Mouse (Mus musculus) hindbrain, embryonic 16.5 days (tissue): ENCODE results near the gene Eif3i. TPM values are rescaled to one million over a fixed set of nuclear protein-coding genes. Genes with fewer than 3 reads are reported as not detected.
"Not testable (repeated sequence)": the region's sequence is repeated elsewhere in the genome, so short reads cannot be mapped to it uniquely, and the experiment has no call there.

Experiments used
- ATAC-seq: fragments of 200-750 bp; cut with Nextera tagmentation; 2 replicates; pipeline ENCODE4 v1.8.0; 2017; ENCODE audit warnings: moderate TSS enrichment, moderate library complexity
- H3K27ac ChIP-seq: fragments of 300-500 bp; sonication (generic); 2 replicates; pipeline ENCODE4 v1.5.1; 2014; ENCODE audit warnings: low read depth, mild to moderate bottlenecking, control low read depth, low read length, moderate library complexity
- H3K27me3 ChIP-seq: fragments of 300-500 bp; sonication (generic); replicated peaks from 2 replicates; pipeline ENCODE4 v1.6.1; 2014; ENCODE audit warnings: low read length; ENCODE audit not compliant: control insufficient read depth, insufficient read depth
- H3K36me3 ChIP-seq: fragments of 300-500 bp; sonication (generic); 2 replicates; pipeline ENCODE4 v1.6.1; 2014; ENCODE audit warnings: mild to moderate bottlenecking, low read length, moderate library complexity, mixed read lengths; ENCODE audit not compliant: control insufficient read depth, insufficient read depth
- H3K4me1 ChIP-seq: fragments of 300-500 bp; sonication (generic); 2 replicates; pipeline ENCODE4 v1.6.1; 2014; ENCODE audit warnings: low read depth, low read length; ENCODE audit not compliant: control insufficient read depth, insufficient read depth
- H3K4me2 ChIP-seq: fragments of 300-500 bp; sonication (generic); 2 replicates; pipeline ENCODE4 v1.6.1; 2014; ENCODE audit warnings: mild to moderate bottlenecking, low read length, control low read depth, moderate library complexity
- H3K4me3 ChIP-seq: fragments of 300-500 bp; sonication (generic); 2 replicates; pipeline ENCODE4 v1.5.1; 2014; ENCODE audit warnings: mild to moderate bottlenecking, low read length, control low read depth, moderate library complexity
- H3K9ac ChIP-seq: fragments of 300-500 bp; sonication (generic); 2 replicates; pipeline ENCODE4 v1.6.1; 2014; ENCODE audit warnings: low read depth, mild to moderate bottlenecking, control low read depth, low read length, moderate library complexity
- H3K9me3 ChIP-seq: fragments of 300-500 bp; sonication (generic); 2 replicates; pipeline ENCODE4 v1.6.1; 2014; ENCODE audit warnings: mild to moderate bottlenecking, low read length, moderate library complexity; ENCODE audit not compliant: control insufficient read depth
- WGBS: fragments of 180-500 bp; shearing (Covaris S2); extraction: QIAGEN DNeasy Blood & Tissue Kit; methylation state at CpG from one replicate; pipeline ENCODE4 v1.1.7; 2014; 5-methylcytosine and 5-hydroxymethylcytosine counted together
- polyA plus RNA-seq: library from polyadenylated mRNA; unstranded; fragments of >200 nt; fragmentation: Nextera tagmentation; extraction: Ambion mirVana; gene quantifications from 2 replicates; pipeline ENCODE4 v1.2.1, GENCODE M21; 2015

Eif3i gene
- polyA plus RNA-seq, 1 experiment from 2014 or later, result 223 TPM

- Histone ChIP-seq H3K4me1 (peaks cover 4% of the 10 kb centered on the region), H3K36me3 (no peaks in the 10 kb centered on the region), H3K27ac (peak overlapping the region; percentile 45), H3K9ac (peak overlapping the region; percentile 70), H3K4me2 (peak overlapping the region; percentile 86), H3K9me3 (no peaks in the 10 kb centered on the region), H3K4me3 (peak overlapping the region; percentile 54), H3K27me3 (no peaks in the 10 kb centered on the region)
- WGBS, result 8% methylated on average over 33 of the region's 33 CpGs
- peak; percentile 83 for ATAC-seq
These were observed 43.8 kb downstream of the Eif3i start for GRCm38 (mm10) chr4:129556532-129557223.

- Histone ChIP-seq H3K9me3 (no peaks in the 10 kb centered on the region), H3K27ac (peak overlapping the region; percentile 79), H3K36me3 (no peaks in the 10 kb centered on the region), H3K27me3 (no peaks in the 10 kb centered on the region), H3K4me2 (peak overlapping the region; percentile 86), H3K4me1 (peaks cover 4% of the 10 kb centered on the region), H3K9ac (peak overlapping the region; percentile 70), H3K4me3 (peak overlapping the region; percentile 54)
- WGBS, result 1% methylated on average over 24 of the region's 24 CpGs
- ATAC-seq, result peak; percentile 79
These were observed 44.5 kb downstream of the Eif3i start for GRCm38 (mm10) chr4:129555862-129556531.

- Histone ChIP-seq H3K4me3 (peak overlapping the region; percentile 54), H3K9me3 (no peaks in the 10 kb centered on the region), H3K4me2 (peak overlapping the region; percentile 86), H3K27ac (peak overlapping the region; percentile 79; the same call in 1 of the 2 replicates), H3K27me3 (no peaks in the 10 kb centered on the region), H3K4me1 (peaks cover 4% of the 10 kb centered on the region), H3K36me3 (no peaks in the 10 kb centered on the region), H3K9ac (peak overlapping the region; percentile 70)
- 2% methylated on average over 16 of the region's 16 CpGs for WGBS
- ATAC-seq, result peak; percentile 27
These were observed 45.0 kb downstream of the Eif3i start for GRCm38 (mm10) chr4:129555421-129555861.

- not testable (repeated sequence) for H3K4me3 ChIP-seq, H3K27me3 ChIP-seq, H3K27ac ChIP-seq, H3K36me3 ChIP-seq, H3K4me2 ChIP-seq, H3K9ac ChIP-seq, ATAC-seq, H3K4me1 ChIP-seq, H3K9me3 ChIP-seq
- WGBS, result 46% methylated on average over 5 of the region's 6 CpGs
These were observed 45.9 kb downstream of the Eif3i start for GRCm38 (mm10) chr4:129554512-129554911.

- no peak for ATAC-seq
These were observed 50.2 kb downstream of the Eif3i start for GRCm38 (mm10) chr4:129550295-129550694.

GRCm38 (mm10) chr4:129549306-129549705, 51.1 kb downstream of the Eif3i start:
- ATAC-seq, result no peak
- 96% methylated on average over 2 of the region's 2 CpGs for WGBS
- Histone ChIP-seq H3K9ac (no peak overlapping the region), H3K27ac (no peak overlapping the region), H3K9me3 (no peaks in the 10 kb centered on the region), H3K4me2 (no peak overlapping the region), H3K4me1 (no peaks in the 10 kb centered on the region), H3K36me3 (no peaks in the 10 kb centered on the region), H3K27me3 (no peaks in the 10 kb centered on the region), H3K4me3 (no peak overlapping the region)

More at GRCm38 (mm10) chr4:129550295-129550694, 50.2 kb downstream of the Eif3i start:
- no peak overlapping the region for H3K4me3 ChIP-seq
- H3K4me2 ChIP-seq, result no peak overlapping the region
- no peaks in the 10 kb centered on the region for H3K27me3 ChIP-seq
- no peaks in the 10 kb centered on the region; the same call in 1 of the 2 replicates for H3K4me1 ChIP-seq
- no peaks in the 10 kb centered on the region for H3K9me3 ChIP-seq
- H3K9ac ChIP-seq, result no peak overlapping the region
- WGBS, result 75% methylated on average over 1 of the region's 1 CpGs
- no peak overlapping the region for H3K27ac ChIP-seq
- no peaks in the 10 kb centered on the region for H3K36me3 ChIP-seq

GRCm38 (mm10) chr4:129547631-129548030, 52.8 kb downstream of the Eif3i start:
- not testable (repeated sequence) for H3K9ac ChIP-seq, H3K36me3 ChIP-seq, H3K4me1 ChIP-seq, H3K9me3 ChIP-seq, H3K27me3 ChIP-seq, H3K4me2 ChIP-seq, H3K27ac ChIP-seq, ATAC-seq, H3K4me3 ChIP-seq
- WGBS, result 90% methylated on average over 4 of the region's 4 CpGs

GRCm38 (mm10) chr4:129544106-129544505, 56.3 kb downstream of the Eif3i start:
- no peak for ATAC-seq
- H3K9me3 ChIP-seq, result no peaks in the 10 kb centered on the region
- H3K36me3 ChIP-seq, result no peaks in the 10 kb centered on the region
- no peak overlapping the region for H3K4me2 ChIP-seq
- H3K27ac ChIP-seq, result no peak overlapping the region
- no peak overlapping the region for H3K4me3 ChIP-seq
- WGBS, result 74% methylated on average over 4 of the region's 4 CpGs
- H3K4me1 ChIP-seq, result peaks cover 8% of the 10 kb centered on the region
- H3K27me3 ChIP-seq, result no peaks in the 10 kb centered on the region
- no peak overlapping the region for H3K9ac ChIP-seq

- H3K4me3 ChIP-seq, result peak within 1 kb of the TSS; percentile 57
- peaks cover 8% of the 10 kb centered on the region for H3K4me1 ChIP-seq
- 1% methylated on average over 46 of the region's 46 CpGs for WGBS
- H3K9me3 ChIP-seq, result no peaks in the 10 kb centered on the region
- H3K4me2 ChIP-seq, result peak within 1 kb of the TSS; percentile 65
- peak within 1 kb of the TSS; percentile 74 for H3K9ac ChIP-seq
- H3K27ac ChIP-seq, result peak within 1 kb of the TSS; percentile 63
- ATAC-seq, result peak; percentile 99
- H3K36me3 ChIP-seq, result no peaks in the 10 kb centered on the region
- no peaks in the 10 kb centered on the region for H3K27me3 ChIP-seq
These were observed 57.8 kb downstream of the Eif3i start, which contains the start of gene Hdac1 for GRCm38 (mm10) chr4:129542592-129543141. TSS of gene Hdac1 (minus strand) at chr4:129542713.
